Mouse (Mus musculus) olfactory bulb, adult 2 months (tissue): ENCODE results near the gene Lama2.

ENCODE experiments used
- CTCF ChIP-seq: fragments of 200-500 bp; IDR thresholded peaks from 2 replicates; pipeline ENCODE4 v1.5.1; 2012; ENCODE audit warnings: low read depth, mild to moderate bottlenecking, low read length, moderate library complexity; ENCODE audit not compliant: insufficient read depth
- POLR2A ChIP-seq: fragments of 200-500 bp; IDR thresholded peaks from 2 replicates; pipeline ENCODE4 v1.6.1; 2012; ENCODE audit warnings: mild to moderate bottlenecking, low read depth, low read length, moderate library complexity; ENCODE audit not compliant: insufficient read depth

- TF ChIP-seq CTCF (no peak), POLR2A (no peak)
Observed at GRCm38 (mm10) chr10:27012804-27013365, 606.7 kb downstream of the Lama2 start.
